Comparison of ENCODE assay signal across 25 mouse cellular contexts in genomic region chr16:96885817-96886216, GRCm38 (mm10).
DNase-seq lines count a peak whose midpoint lies in the region; ATAC-seq lines count a peak whose summit lies in the region.
"Had no signal": no experiment of that assay in that cellular context is flagged by ENCODE, and none has a peak within 500 bp of the region (broad histone marks: within the 10 kb centered on the region; RNA-seq: fewer than 3 reads in every experiment).

No protein-coding gene starts in this region.

- H3K27ac ChIP-seq in forebrain, embryonic 13.5 days = peak overlapping the region; percentile 48; the same call in 1 of the 2 replicates
- no peak overlapping the region for H3K27ac ChIP-seq in forebrain, embryonic 12.5 days
- H3K27ac ChIP-seq: embryonic facial prominence, embryonic 13.5 days; hindbrain, embryonic 10.5 days; limb, embryonic 10.5 days; midbrain, embryonic 10.5 days had no signal

- no peak overlapping the region for H3K4me3 ChIP-seq in forebrain, embryonic 13.5 days
- H3K4me3 ChIP-seq in forebrain, embryonic 12.5 days (replicated peaks) = no peak overlapping the region
- H3K4me3 ChIP-seq: embryonic facial prominence, embryonic 13.5 days; erythroblast, embryonic 14.5 days; hindbrain, embryonic 10.5 days; limb, embryonic 10.5 days; midbrain, embryonic 10.5 days had no signal

- no peaks in the 10 kb centered on the region for H3K9me3 ChIP-seq in forebrain, embryonic 13.5 days (replicated peaks)
- no peaks in the 10 kb centered on the region for H3K9me3 ChIP-seq in forebrain, embryonic 12.5 days
- H3K9me3 ChIP-seq: embryonic facial prominence, embryonic 13.5 days; hindbrain, embryonic 10.5 days; limb, embryonic 10.5 days; midbrain, embryonic 10.5 days had no signal

- no peaks in the 10 kb centered on the region for H3K27me3 ChIP-seq in forebrain, embryonic 13.5 days
- no peaks in the 10 kb centered on the region for H3K27me3 ChIP-seq in forebrain, embryonic 12.5 days
- H3K27me3 ChIP-seq: embryonic facial prominence, embryonic 13.5 days had no signal

- no peak overlapping the region for H3K9ac ChIP-seq in forebrain, embryonic 13.5 days
- H3K9ac ChIP-seq in forebrain, embryonic 12.5 days = no peak overlapping the region
- H3K9ac ChIP-seq: embryonic facial prominence, embryonic 13.5 days; liver, postnatal 0 days had no signal

- 69% methylated on average over 2 of the region's 2 CpGs for WGBS in forebrain, embryonic 13.5 days
- WGBS in forebrain, embryonic 12.5 days = 86% methylated on average over 2 of the region's 2 CpGs

- DNase-seq in right cerebral cortex, postnatal 4 days = peak; percentile 15
- no peak for DNase-seq in right cerebral cortex, postnatal 25 days
- DNase-seq in layer of hippocampus, postnatal 10 days (ENCODE audit: low spot score in 2 of 2) = peak; percentile 59 to 62
- DNase-seq in spleen, adult 12 weeks (ENCODE audit: low spot score) = no peak
- no peak for DNase-seq in testis, postnatal 10 days (ENCODE audit: low spot score)
- DNase-seq in embryo, embryonic 9.5 days (ENCODE audit: extremely low spot score) = no peak
- DNase-seq: adrenal gland, postnatal 36 days; cerebellum, adult 11-12 months; cerebellum, postnatal 14 days; kidney, adult 9 months; kidney, postnatal 14 days; liver, postnatal 0 days; thymus, postnatal 14 days had no signal

- peak; percentile 75 for ATAC-seq in forebrain, embryonic 13.5 days
- ATAC-seq in forebrain, embryonic 12.5 days (ENCODE audit: low FRiP score) = no peak
- ATAC-seq: CD4-positive, CD25-positive, alpha-beta regulatory T cell, adult 4 months; hindbrain, embryonic 16.5 days; intestine, embryonic 16.5 days; liver, postnatal 0 days; lung, postnatal 0 days had no signal

- no peak overlapping the region for H3K4me2 ChIP-seq in forebrain, embryonic 13.5 days
- H3K4me2 ChIP-seq in forebrain, embryonic 12.5 days = no peak overlapping the region
- H3K4me2 ChIP-seq: embryonic facial prominence, embryonic 13.5 days; heart, embryonic 11.5 days had no signal

- H3K36me3 ChIP-seq in forebrain, embryonic 13.5 days (ENCODE audit: poor library complexity, severe bottlenecking) = no peaks in the 10 kb centered on the region
- H3K36me3 ChIP-seq in forebrain, embryonic 12.5 days (replicated peaks) = no peaks in the 10 kb centered on the region
- H3K36me3 ChIP-seq: embryonic facial prominence, embryonic 13.5 days; hindbrain, embryonic 10.5 days; limb, embryonic 10.5 days; midbrain, embryonic 10.5 days had no signal

- peaks cover 5% of the 10 kb centered on the region; the same call in 1 of the 2 replicates for H3K4me1 ChIP-seq in forebrain, embryonic 13.5 days
- no peaks in the 10 kb centered on the region for H3K4me1 ChIP-seq in forebrain, embryonic 12.5 days
- H3K4me1 ChIP-seq: embryonic facial prominence, embryonic 13.5 days; midbrain, embryonic 10.5 days had no signal

Comparison
In these comparisons a context has a peak if more than half of its experiments do, and no peak if none do; other contexts are left out.
1. DNase-seq: peak in right cerebral cortex, postnatal 4 days (single experiment) and layer of hippocampus, postnatal 10 days (2 of 2); none in right cerebral cortex, postnatal 25 days (single experiment), spleen, adult 12 weeks (single experiment), testis, postnatal 10 days (single experiment) and embryo, embryonic 9.5 days (single experiment).